Mouse (Mus musculus): Measurements from ENCODE around the gene Itgb2. TPM values are rescaled to one million over a fixed set of nuclear protein-coding genes. Genes with fewer than 3 reads are reported as not detected.
A peak's percentile ranks its signal among the peaks of the same experiment; 100 is the strongest.

Itgb2 gene
- total and polyA plus RNA-seq, 3 experiments: 20.0 to 49.2 (median 39.6) TPM

DNA sequence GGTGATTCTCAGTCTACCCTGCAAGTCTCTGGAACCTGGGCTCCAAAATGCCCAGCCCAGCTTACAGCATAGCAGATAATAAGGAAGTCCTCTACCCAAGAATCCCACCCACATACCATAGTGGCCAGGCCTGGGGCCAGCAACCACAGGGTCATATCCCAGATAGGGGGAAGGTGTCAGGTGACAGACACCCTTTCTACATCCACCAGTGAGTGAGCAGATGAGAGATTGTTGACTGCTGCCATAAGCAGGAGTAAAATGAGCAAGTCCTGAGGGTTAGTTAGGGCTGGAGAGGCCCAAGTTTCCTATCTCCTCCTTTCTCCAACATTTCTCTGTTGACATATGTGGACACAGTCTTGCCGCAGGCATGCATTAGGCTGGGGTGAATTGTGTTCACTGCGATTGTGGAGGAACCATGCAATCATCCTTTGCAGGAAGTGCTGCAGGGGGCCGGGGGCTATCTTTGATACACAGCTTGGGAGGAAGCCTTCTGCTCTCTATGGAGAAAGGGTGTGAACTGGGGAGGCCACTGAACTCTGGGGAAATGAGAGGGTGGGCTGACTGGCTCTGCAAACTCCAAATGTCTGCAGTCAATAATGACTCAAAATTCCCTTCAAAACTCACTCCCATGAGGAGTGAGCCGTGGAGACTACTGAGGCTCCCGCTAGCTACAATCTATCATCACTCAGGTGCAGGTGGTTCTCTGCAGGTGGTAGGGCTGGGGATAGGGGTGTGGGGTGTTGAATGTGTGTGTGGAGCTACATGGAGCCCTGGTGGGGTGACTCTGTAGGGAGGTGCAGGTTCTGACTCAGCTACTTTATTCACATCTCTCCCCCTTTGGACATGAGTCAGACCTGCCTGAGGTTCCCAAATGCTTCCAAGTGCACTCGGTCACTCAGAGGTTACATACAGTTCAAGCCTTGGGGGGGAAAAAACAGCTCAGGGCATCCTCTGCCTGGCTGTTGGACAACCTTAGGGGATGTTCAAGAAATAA is 1.3 kb downstream of the Itgb2 start:
- peak overlapping the region; percentile 70 for H3K4me3 ChIP-seq (ENCODE audit: low read depth, low read length)
- TF ChIP-seq GATA1 (IDR thresholded peaks at IDR 0.05; ENCODE audit: borderline replicate concordance, low read length) (no peak), GATA2 (IDR thresholded peaks at IDR 0.05; ENCODE audit: borderline replicate concordance, low read depth, low read length) (no peak), CTCF (IDR thresholded peaks at IDR 0.05; ENCODE audit: low read depth, low read length) (no peak), TAL1 (conservative IDR thresholded peaks at IDR 0.05; ENCODE audit: low read depth, low read length) (peak; percentile 54; the same call in 1 of the 2 replicates), POLR2AphosphoS5 (IDR thresholded peaks at IDR 0.05; ENCODE audit: insufficient replicate concordance, low read depth, low read length) (no peak)
- H3K4me1 ChIP-seq (ENCODE audit: insufficient read depth, low read depth, low read length): peaks cover 75% of the 10 kb centered on the region
- DNase-seq (ENCODE audit: low spot score) (peak; percentile 65), ATAC-seq (ENCODE audit: extremely low read depth, insufficient number of reproducible peaks, low FRiP score, poor library complexity, severe bottlenecking) (peak; percentile 47)
- H3K9me3 ChIP-seq (replicated peaks): no peaks in the 10 kb centered on the region
- H3K27me3 ChIP-seq (ENCODE audit: insufficient read depth, low read length): 0 out of 2 replicates have a peak, but pooled peaks cover 2% of the 10 kb centered on the region
- H3K36me3 ChIP-seq (replicated peaks): peaks cover 37% of the 10 kb centered on the region

DNA sequence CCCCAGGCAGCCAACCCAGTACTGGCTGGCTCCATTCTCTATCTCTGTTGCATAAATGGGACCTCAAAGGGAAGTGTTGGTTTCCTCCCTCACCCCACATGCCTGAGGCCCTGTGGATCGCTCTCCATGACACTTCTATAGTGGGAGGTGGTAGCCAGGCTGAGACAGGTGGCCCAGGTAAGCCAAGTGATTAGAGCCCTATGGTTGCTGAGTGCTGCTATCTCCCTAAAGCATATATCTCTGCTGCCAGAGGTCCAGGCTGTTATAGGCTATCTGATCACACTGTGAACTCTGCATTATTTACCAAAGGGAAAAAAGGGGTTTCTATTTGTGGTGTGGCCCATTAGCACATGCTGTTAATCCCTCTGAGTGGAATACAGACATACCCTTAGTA is 2.0 kb downstream of the Itgb2 start:
- H3K36me3 ChIP-seq (replicated peaks): peaks cover 44% of the 10 kb centered on the region
- no peak overlapping the region for H3K4me3 ChIP-seq (ENCODE audit: low read depth, low read length)
- no peak for ATAC-seq (ENCODE audit: extremely low read depth, insufficient number of reproducible peaks, low FRiP score, poor library complexity, severe bottlenecking)
- TF ChIP-seq POLR2AphosphoS5 (IDR thresholded peaks at IDR 0.05; ENCODE audit: insufficient replicate concordance, low read depth, low read length) (no peak), TAL1 (conservative IDR thresholded peaks at IDR 0.05; ENCODE audit: low read depth, low read length) (no peak), GATA1 (IDR thresholded peaks at IDR 0.05; ENCODE audit: borderline replicate concordance, low read length) (no peak), GATA2 (IDR thresholded peaks at IDR 0.05; ENCODE audit: borderline replicate concordance, low read depth, low read length) (no peak), CTCF (IDR thresholded peaks at IDR 0.05; ENCODE audit: low read depth, low read length) (no peak)
- no peak for DNase-seq (ENCODE audit: low spot score)
- H3K4me1 ChIP-seq (ENCODE audit: insufficient read depth, low read depth, low read length): peaks cover 79% of the 10 kb centered on the region
- no peaks in the 10 kb centered on the region for H3K9me3 ChIP-seq (replicated peaks)
- H3K27me3 ChIP-seq (ENCODE audit: insufficient read depth, low read length): 0 out of 2 replicates have a peak, but pooled peaks cover 2% of the 10 kb centered on the region

DNA sequence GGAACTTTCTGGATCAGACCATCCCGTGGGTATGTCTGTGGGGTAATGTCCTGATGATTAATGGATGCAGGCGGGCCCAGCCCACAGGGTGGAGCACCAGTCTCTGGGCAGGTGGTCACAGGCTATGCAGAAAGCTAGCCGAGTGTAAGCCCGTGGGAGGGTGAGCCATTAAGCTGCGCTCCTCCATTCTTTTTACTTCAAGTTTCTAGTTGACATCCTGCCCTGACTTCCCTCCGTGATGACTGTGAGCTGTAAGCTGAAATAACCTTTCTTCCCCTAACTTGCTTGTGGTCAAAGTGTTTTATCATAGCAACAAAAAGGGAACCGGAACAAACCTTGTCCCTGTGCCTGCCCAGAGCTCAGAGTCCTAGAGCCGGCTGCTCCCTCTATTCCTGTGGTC is 6.7 kb downstream of the Itgb2 start:
- DNase-seq (ENCODE audit: low spot score): no peak
- H3K4me3 ChIP-seq (ENCODE audit: low read depth, low read length): no peak overlapping the region
- ATAC-seq (ENCODE audit: extremely low read depth, insufficient number of reproducible peaks, low FRiP score, poor library complexity, severe bottlenecking): no peak
- peaks cover 83% of the 10 kb centered on the region for H3K36me3 ChIP-seq (replicated peaks)
- H3K27me3 ChIP-seq (ENCODE audit: insufficient read depth, low read length): no peaks in the 10 kb centered on the region
- peaks cover 68% of the 10 kb centered on the region for H3K4me1 ChIP-seq (ENCODE audit: insufficient read depth, low read depth, low read length)
- no peak for TF ChIP-seq TAL1 (conservative IDR thresholded peaks at IDR 0.05; ENCODE audit: low read depth, low read length)
- TF ChIP-seq GATA2 (IDR thresholded peaks at IDR 0.05; ENCODE audit: borderline replicate concordance, low read depth, low read length): no peak
- no peak for TF ChIP-seq CTCF (IDR thresholded peaks at IDR 0.05; ENCODE audit: low read depth, low read length)
- no peak for TF ChIP-seq GATA1 (IDR thresholded peaks at IDR 0.05; ENCODE audit: borderline replicate concordance, low read length)
- no peak for TF ChIP-seq POLR2AphosphoS5 (IDR thresholded peaks at IDR 0.05; ENCODE audit: insufficient replicate concordance, low read depth, low read length)
- no peaks in the 10 kb centered on the region for H3K9me3 ChIP-seq (replicated peaks)

DNA sequence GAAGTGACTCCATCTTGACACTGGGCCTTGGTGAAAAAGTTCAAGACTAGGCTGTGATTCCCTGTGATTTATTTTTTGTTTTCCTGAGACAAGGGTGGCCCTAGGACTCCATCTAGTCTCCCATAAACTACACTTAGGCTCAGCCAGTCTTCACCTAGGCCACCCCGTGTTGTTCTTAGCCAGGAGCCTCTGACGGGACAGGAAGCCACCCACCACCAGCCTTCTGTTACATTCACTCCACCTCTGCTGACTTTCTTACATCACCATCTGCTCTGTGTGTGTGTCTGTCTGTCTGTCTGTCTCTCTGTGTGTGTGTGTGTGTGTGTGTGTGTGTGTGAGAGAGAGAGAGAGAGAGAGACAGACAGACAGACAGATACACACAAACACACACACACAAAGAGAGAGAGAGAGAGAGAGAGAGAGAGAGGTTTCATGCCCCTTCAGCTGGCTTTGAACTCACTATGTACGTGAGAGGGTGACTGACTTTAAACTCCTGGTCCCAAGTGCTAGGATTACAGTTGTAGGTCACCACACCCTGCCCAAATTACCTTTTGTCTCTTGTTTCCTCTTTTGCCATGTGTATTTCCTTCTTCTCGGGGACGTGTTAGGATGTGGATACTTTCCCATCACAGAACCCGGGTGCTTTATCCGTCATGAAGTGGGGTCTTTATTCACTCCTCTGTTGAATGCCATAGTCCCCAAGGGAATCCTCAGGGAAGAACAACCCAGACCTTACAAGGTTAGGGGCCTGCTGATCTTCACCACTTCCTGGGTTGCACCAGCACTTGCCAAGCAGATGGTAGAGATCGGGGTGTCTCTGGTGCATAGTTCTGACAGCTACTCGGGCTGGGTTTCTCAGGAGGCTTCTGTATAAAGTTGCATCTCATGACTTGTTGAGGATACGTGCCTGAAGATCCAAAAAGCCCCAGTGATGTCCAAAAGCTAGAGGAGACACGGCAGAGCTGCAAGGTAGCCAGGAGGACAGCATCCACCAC is 7.5 kb downstream of the Itgb2 start:
- H3K9me3 ChIP-seq (replicated peaks): no peaks in the 10 kb centered on the region
- H3K27me3 ChIP-seq (ENCODE audit: insufficient read depth, low read length): no peaks in the 10 kb centered on the region
- TF ChIP-seq GATA1 (IDR thresholded peaks at IDR 0.05; ENCODE audit: borderline replicate concordance, low read length) (no peak), POLR2AphosphoS5 (IDR thresholded peaks at IDR 0.05; ENCODE audit: insufficient replicate concordance, low read depth, low read length) (no peak), GATA2 (IDR thresholded peaks at IDR 0.05; ENCODE audit: borderline replicate concordance, low read depth, low read length) (no peak), TAL1 (conservative IDR thresholded peaks at IDR 0.05; ENCODE audit: low read depth, low read length) (no peak), CTCF (IDR thresholded peaks at IDR 0.05; ENCODE audit: low read depth, low read length) (no peak)
- peaks cover 63% of the 10 kb centered on the region for H3K4me1 ChIP-seq (ENCODE audit: insufficient read depth, low read depth, low read length)
- ATAC-seq (ENCODE audit: extremely low read depth, insufficient number of reproducible peaks, low FRiP score, poor library complexity, severe bottlenecking) (no peak), DNase-seq (ENCODE audit: low spot score) (no peak)
- no peak overlapping the region for H3K4me3 ChIP-seq (ENCODE audit: low read depth, low read length)
- H3K36me3 ChIP-seq (replicated peaks): peaks cover 86% of the 10 kb centered on the region

DNA sequence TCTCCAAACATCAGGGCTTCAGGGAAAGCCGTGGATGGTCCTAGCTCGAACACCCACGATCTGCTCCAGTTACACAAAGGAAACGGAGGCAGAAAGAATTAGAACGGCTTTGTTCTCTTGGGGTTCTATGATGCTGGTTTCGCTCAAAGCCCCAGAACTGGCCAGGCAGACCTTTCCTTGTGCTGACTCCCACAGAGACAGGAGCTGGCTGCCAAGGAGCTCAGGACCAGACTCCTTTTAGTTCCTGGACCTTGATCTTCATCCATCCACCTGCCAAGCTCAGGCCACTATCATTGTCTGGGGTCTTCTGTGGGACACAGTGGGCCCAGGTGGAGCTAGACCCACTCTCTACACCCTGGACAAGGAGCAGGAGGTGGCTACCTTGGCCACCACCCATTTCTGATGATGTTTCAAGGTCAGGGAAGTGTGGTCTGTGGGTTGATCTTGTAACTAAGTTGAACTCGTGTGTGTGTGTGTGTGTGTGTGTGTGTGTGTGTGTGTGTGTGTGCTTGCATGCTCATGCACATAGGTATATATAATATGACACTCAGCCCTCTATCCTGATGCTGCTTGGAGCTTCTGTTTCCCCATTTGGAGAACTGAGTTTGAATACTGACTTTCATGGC is 9.4 kb downstream of the Itgb2 start:
- no peaks in the 10 kb centered on the region for H3K9me3 ChIP-seq (replicated peaks)
- no peaks in the 10 kb centered on the region for H3K27me3 ChIP-seq (ENCODE audit: insufficient read depth, low read length)
- no peak for TF ChIP-seq TAL1 (conservative IDR thresholded peaks at IDR 0.05; ENCODE audit: low read depth, low read length)
- TF ChIP-seq POLR2AphosphoS5 (IDR thresholded peaks at IDR 0.05; ENCODE audit: insufficient replicate concordance, low read depth, low read length): no peak
- TF ChIP-seq GATA2 (IDR thresholded peaks at IDR 0.05; ENCODE audit: borderline replicate concordance, low read depth, low read length): no peak
- no peak for TF ChIP-seq CTCF (IDR thresholded peaks at IDR 0.05; ENCODE audit: low read depth, low read length)
- TF ChIP-seq GATA1 (IDR thresholded peaks at IDR 0.05; ENCODE audit: borderline replicate concordance, low read length): no peak
- DNase-seq (ENCODE audit: low spot score) (no peak), ATAC-seq (ENCODE audit: extremely low read depth, insufficient number of reproducible peaks, low FRiP score, poor library complexity, severe bottlenecking) (no peak)
- no peak overlapping the region for H3K4me3 ChIP-seq (ENCODE audit: low read depth, low read length)
- peaks cover 89% of the 10 kb centered on the region for H3K36me3 ChIP-seq (replicated peaks)
- peaks cover 50% of the 10 kb centered on the region for H3K4me1 ChIP-seq (ENCODE audit: insufficient read depth, low read depth, low read length)

Data from G1E (cell line).